Mouse (Mus musculus) hindlimb bud, embryonic 11.5 days (tissue): Measurements from ENCODE around the gene Nanog.

Experiments used
- DNase-seq: peaks from one replicate; pipeline ENCODE4 v3.0.0-alpha.2; 2012; ENCODE audit warnings: low read depth, low spot score; ENCODE audit errors: extremely low spot score

Nanog gene

GRCm38 (mm10) chr6:122762480-122762879, 55.2 kb downstream of the Nanog start:
- no peak for DNase-seq

GRCm38 (mm10) chr6:122762952-122763700, 55.8 kb downstream of the Nanog start:
- no peak for DNase-seq

- no peak for DNase-seq
Measured at GRCm38 (mm10) chr6:122763844-122764445, 56.7 kb downstream of the Nanog start.
